Mouse (Mus musculus) kidney, postnatal 0 days (tissue): ENCODE measurements at regions not wholly inside any gene's neighbourhood (a gene's known extent, or its start where the extent isn't known, plus 50 kb on each side); places are given as distances from the start of the nearest gene placed in this dataset.

Experiments
- ATAC-seq: fragments of 200-750 bp; cut with Nextera tagmentation; replicated peaks from 2 replicates; pipeline ENCODE4 v1.8.0; 2017; ENCODE audit warnings: low read depth, moderate number of reproducible peaks, moderate TSS enrichment, moderate library complexity; ENCODE audit not compliant: low FRiP score
- DNase-seq: peaks from one replicate; pipeline ENCODE4 v3.0.0-alpha.2; 2016; ENCODE audit warnings: low spot score
- H3K27ac ChIP-seq: fragments of 300-500 bp; sonication (generic); 2 replicates; pipeline ENCODE4 v1.5.1; 2014; ENCODE audit warnings: mild to moderate bottlenecking
- H3K27me3 ChIP-seq: fragments of 300-500 bp; sonication (generic); 2 replicates; pipeline ENCODE4 v1.6.1; 2014; ENCODE audit warnings: low read length, mixed read lengths; ENCODE audit not compliant: insufficient read depth
- H3K36me3 ChIP-seq: fragments of 300-500 bp; sonication (generic); 2 replicates; pipeline ENCODE4 v1.6.1; 2014; ENCODE audit warnings: low read length, mixed read lengths; ENCODE audit not compliant: insufficient read depth
- H3K4me1 ChIP-seq: fragments of 300-500 bp; sonication (generic); replicated peaks from 2 replicates; pipeline ENCODE4 v1.6.1; 2014; ENCODE audit warnings: antibody characterized with exemption, low read length, mixed read lengths; ENCODE audit not compliant: insufficient read depth
- H3K4me2 ChIP-seq: fragments of 300-500 bp; sonication (generic); 2 replicates; pipeline ENCODE4 v1.6.1; 2014; ENCODE audit warnings: mild to moderate bottlenecking, low read length, moderate library complexity, mixed read lengths
- H3K4me3 ChIP-seq: fragments of 300-500 bp; sonication (generic); replicated peaks from 2 replicates; pipeline ENCODE4 v1.5.1; 2014; ENCODE audit warnings: low read depth, low read length
- H3K9ac ChIP-seq: fragments of 300-500 bp; sonication (generic); 2 replicates; pipeline ENCODE4 v1.6.1; 2014; ENCODE audit warnings: low read depth, low read length
- H3K9me3 ChIP-seq: fragments of 300-500 bp; sonication (generic); replicated peaks from 2 replicates; pipeline ENCODE4 v1.6.1; 2016; ENCODE audit warnings: low read length, inconsistent platforms, mixed read lengths
- CTCF ChIP-seq: IDR thresholded peaks from 2 replicates; pipeline ENCODE4 v1.5.1; 2016; ENCODE audit warnings: antibody characterized with exemption, low read depth, mild to moderate bottlenecking, moderate library complexity
- WGBS: fragments of 180-500 bp; shearing (Covaris S2); extraction: QIAGEN DNeasy Blood & Tissue Kit; methylation state at CpG from one replicate; pipeline ENCODE4 v1.1.7; 2014; 5-methylcytosine and 5-hydroxymethylcytosine counted together

DNA sequence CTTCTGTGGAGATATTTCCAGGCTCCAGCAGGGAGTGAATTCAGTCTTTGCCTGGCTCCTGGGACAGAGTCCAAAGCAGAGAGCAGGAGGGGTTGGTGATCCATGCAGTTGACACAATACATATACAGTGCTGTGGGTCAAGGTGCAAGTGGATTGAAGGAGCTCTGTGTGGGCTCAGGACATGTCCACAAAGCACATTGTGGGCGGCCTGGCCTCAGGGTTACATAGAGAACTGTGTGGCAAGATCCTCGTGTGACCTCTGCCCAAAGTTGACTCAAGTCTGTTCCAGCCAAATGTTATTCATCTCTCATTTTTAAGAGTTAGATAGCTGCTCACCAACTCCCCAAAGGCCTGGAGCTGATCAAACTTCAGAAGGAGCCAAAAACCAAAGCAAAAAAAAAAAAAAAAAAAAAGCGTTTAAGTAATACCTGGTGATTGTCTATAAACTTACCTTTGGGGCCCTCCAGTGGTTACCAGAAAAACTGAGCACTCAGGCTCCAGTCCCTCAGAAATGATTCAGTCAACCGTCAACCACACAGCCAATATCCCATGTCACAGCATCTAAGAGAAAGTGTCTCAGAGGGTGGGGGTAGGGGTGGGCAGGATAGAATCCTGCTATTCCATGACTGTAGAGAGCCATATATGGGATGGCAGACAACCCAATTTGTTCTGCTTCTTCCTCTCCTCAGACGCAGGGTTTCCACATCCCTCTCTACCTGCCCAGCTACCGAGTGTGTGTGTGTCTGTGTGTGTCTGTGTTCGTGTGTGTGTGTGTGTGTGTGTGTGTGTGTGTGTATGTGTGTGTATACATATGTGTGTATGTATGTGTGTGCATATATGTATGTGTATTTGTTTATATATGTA lies 91.9 kb upstream of the Far2 start:
- Histone ChIP-seq H3K27me3 (no peaks in the 10 kb centered on the region), H3K4me1 (no peaks in the 10 kb centered on the region), H3K4me2 (no peak overlapping the region), H3K36me3 (no peaks in the 10 kb centered on the region), H3K4me3 (no peak overlapping the region), H3K27ac (no peak overlapping the region; the same call in 1 of the 2 replicates), H3K9me3 (no peaks in the 10 kb centered on the region), H3K9ac (no peak overlapping the region)
- 55% methylated on average over 7 of the region's 7 CpGs for WGBS
- peak; percentile 58 for DNase-seq
- TF ChIP-seq CTCF: peak; percentile 50
- peak; percentile 82 for ATAC-seq

DNA sequence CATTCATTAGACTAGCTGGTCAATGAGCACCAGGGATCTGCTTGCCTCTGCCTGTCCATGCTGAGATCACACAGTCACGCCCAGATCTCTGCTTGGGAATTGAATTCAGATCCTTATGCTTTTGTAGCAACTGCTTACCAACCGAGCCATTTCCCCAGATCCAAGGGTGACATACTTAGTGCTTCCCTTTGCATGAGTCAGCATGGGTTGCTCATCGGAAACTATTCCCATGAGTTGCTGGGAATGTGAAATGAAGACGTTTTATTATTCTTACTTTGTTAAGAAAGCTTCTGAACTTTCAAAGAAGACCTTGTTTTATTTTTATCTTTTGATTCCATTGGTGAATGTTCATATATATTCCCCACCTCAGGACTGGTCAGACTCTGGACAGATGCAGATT lies 82.3 kb upstream of the Far2 start:
- Histone ChIP-seq H3K9me3 (no peaks in the 10 kb centered on the region), H3K4me2 (no peak overlapping the region), H3K27me3 (no peaks in the 10 kb centered on the region), H3K9ac (no peak overlapping the region), H3K27ac (no peak overlapping the region), H3K4me3 (no peak overlapping the region), H3K36me3 (no peaks in the 10 kb centered on the region), H3K4me1 (no peaks in the 10 kb centered on the region)
- ATAC-seq (no peak), DNase-seq (no peak)
- no peak for TF ChIP-seq CTCF
- 83% methylated on average over 4 of the region's 4 CpGs for WGBS

DNA sequence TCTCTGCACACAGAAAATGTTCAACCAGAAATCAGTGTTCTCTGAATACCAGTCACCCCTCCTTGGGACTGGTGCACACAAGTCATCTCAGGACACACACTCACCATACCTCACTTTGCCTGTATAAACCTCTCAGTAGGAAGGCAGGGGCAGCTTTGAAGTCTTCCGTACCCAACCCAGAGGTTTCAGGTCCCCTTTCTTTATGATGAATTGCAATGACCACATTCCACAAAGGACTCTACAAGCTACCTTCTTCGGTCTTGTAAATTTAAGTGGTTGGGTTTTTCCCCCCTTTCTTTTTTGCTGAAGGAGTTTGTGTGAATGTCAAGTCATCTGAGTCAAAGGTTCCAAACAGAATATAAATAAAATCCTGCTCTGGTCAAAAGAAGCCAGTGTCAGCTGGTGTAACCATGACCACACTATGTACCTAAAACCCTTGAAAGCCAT lies 76.9 kb upstream of the Far2 start:
- 86% methylated on average over 2 of the region's 2 CpGs for WGBS
- no peak for TF ChIP-seq CTCF
- no peaks in the 10 kb centered on the region for H3K36me3 ChIP-seq

DNA sequence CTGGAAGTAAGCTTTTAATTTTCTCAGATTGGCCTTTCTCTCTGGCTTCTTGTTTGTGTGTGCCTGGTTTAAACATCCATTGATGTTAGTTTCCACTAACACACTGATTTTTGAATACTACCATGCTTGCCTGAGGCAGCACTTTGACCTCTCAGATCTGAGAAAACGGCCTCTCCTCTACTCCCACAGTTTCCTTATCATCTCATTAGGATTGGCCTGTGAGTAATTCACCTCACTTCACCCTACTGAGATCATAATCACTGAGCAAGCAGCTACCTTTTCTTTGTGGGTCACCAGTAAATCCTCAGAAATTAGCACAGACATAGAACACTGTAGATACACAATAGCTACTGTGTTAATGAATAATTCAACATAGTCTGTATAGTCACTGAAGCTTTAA lies 74.5 kb upstream of the Far2 start:
- ATAC-seq (no peak), DNase-seq (no peak)
- Histone ChIP-seq H3K4me2 (no peak overlapping the region), H3K36me3 (no peaks in the 10 kb centered on the region), H3K27ac (no peak overlapping the region), H3K4me1 (no peaks in the 10 kb centered on the region), H3K27me3 (no peaks in the 10 kb centered on the region), H3K9ac (no peak overlapping the region), H3K4me3 (no peak overlapping the region), H3K9me3 (no peaks in the 10 kb centered on the region)
- WGBS: 12% methylated on average over 1 of the region's 1 CpGs
- no peak for TF ChIP-seq CTCF

More for the DNA sequence above, 76.9 kb upstream of the Far2 start:
- Histone ChIP-seq H3K4me2 (no peak overlapping the region), H3K4me1 (no peaks in the 10 kb centered on the region), H3K9me3 (no peaks in the 10 kb centered on the region), H3K4me3 (no peak overlapping the region), H3K27ac (no peak overlapping the region), H3K27me3 (no peaks in the 10 kb centered on the region), H3K9ac (no peak overlapping the region)
- ATAC-seq: no peak
- no peak for DNase-seq

DNA sequence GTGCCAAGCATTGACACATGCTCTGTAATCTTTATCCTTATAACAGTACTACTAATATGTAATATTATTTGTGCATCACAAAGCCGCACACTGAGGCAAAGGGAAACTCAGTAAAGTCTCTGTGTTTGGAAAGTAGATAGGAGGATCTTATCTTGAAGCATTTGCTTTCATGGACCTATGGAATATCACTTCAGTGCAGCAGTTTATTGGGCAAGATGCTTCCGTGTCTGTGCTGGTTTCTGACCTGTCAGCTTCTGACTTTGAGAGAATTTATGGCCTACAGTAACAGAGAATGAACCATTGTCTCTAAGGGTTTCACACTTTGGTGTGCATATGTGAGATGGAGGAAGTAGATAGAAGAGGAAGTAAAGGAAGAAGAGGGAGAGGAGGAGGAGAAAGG lies 74.0 kb upstream of the Far2 start:
- H3K27me3 ChIP-seq: no peaks in the 10 kb centered on the region
- no peak overlapping the region for H3K4me2 ChIP-seq
- H3K36me3 ChIP-seq: no peaks in the 10 kb centered on the region
- ATAC-seq: no peak
- H3K9ac ChIP-seq: no peak overlapping the region
- no peaks in the 10 kb centered on the region for H3K4me1 ChIP-seq
- no peaks in the 10 kb centered on the region for H3K9me3 ChIP-seq
- TF ChIP-seq CTCF: no peak
- 56% methylated on average over 2 of the region's 2 CpGs for WGBS
- no peak for DNase-seq
- H3K27ac ChIP-seq: no peak overlapping the region
- H3K4me3 ChIP-seq: no peak overlapping the region

DNA sequence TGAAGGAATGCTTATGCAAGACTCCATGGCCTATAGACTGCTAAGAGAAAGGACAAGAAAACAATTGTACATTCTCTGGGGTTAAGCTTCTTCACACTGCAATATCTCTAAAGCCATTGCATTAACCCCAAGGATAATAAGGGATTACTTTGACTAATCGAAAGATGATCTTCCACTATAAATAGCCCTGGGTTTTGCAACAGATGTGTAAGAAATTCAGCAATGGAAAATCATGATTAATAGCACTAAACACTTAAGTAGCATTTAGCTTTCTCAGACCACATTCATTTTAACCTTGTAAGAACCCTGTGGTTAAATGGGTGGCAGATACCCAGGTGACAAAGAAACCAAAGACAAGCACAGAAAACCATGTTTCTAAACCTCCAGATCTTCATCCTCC lies 71.1 kb upstream of the Far2 start:
- Histone ChIP-seq H3K36me3 (no peaks in the 10 kb centered on the region), H3K4me2 (no peak overlapping the region), H3K9me3 (no peaks in the 10 kb centered on the region), H3K4me3 (no peak overlapping the region), H3K27me3 (no peaks in the 10 kb centered on the region), H3K4me1 (no peaks in the 10 kb centered on the region), H3K27ac (no peak overlapping the region), H3K9ac (no peak overlapping the region)
- ATAC-seq (no peak), DNase-seq (no peak)
- WGBS: 81% methylated on average over 1 of the region's 1 CpGs
- TF ChIP-seq CTCF: no peak
